Mouse (Mus musculus) stomach, postnatal 0 days (tissue): ENCODE results near the gene Rrnad1. TPM values are rescaled to one million over a fixed set of nuclear protein-coding genes. Genes with fewer than 3 reads are reported as not detected.
A peak's percentile ranks its signal among the peaks of the same experiment; 100 is the strongest.

ENCODE experiments used
- ATAC-seq: fragments of 200-750 bp; cut with Nextera tagmentation; 2 replicates; pipeline ENCODE4 v1.8.0; 2017; ENCODE audit not compliant: low FRiP score, low TSS enrichment
- DNase-seq: peaks from one replicate; pipeline ENCODE4 v3.0.0-alpha.2; 2016; ENCODE audit warnings: low spot score
- H3K27ac ChIP-seq: fragments of 300-500 bp; sonication (generic); replicated peaks from 2 replicates; pipeline ENCODE4 v1.5.1; 2014; ENCODE audit warnings: mild to moderate bottlenecking, control low read depth
- H3K27me3 ChIP-seq: fragments of 300-500 bp; sonication (generic); 2 replicates; pipeline ENCODE4 v1.6.1; 2014; ENCODE audit warnings: low read length; ENCODE audit not compliant: control insufficient read depth, insufficient read depth
- H3K36me3 ChIP-seq: fragments of 300-500 bp; sonication (generic); 2 replicates; pipeline ENCODE4 v1.6.1; 2014; ENCODE audit warnings: low read length, mixed read lengths; ENCODE audit not compliant: control insufficient read depth, insufficient read depth
- H3K4me1 ChIP-seq: fragments of 300-500 bp; sonication (generic); replicated peaks from 2 replicates; pipeline ENCODE4 v1.6.1; 2014; ENCODE audit warnings: antibody characterized with exemption; ENCODE audit not compliant: control insufficient read depth, insufficient read depth
- H3K4me2 ChIP-seq: fragments of 300-500 bp; sonication (generic); replicated peaks from 2 replicates; pipeline ENCODE4 v1.6.1; 2014; ENCODE audit warnings: low read depth, mild to moderate bottlenecking, control low read depth, moderate library complexity
- H3K4me3 ChIP-seq: fragments of 300-500 bp; sonication (generic); 2 replicates; pipeline ENCODE4 v1.5.1; 2014; ENCODE audit warnings: low read depth, low read length, control low read depth
- H3K9ac ChIP-seq: fragments of 300-500 bp; sonication (generic); 2 replicates; pipeline ENCODE4 v1.6.1; 2014; ENCODE audit warnings: mild to moderate bottlenecking, low read length, control low read depth, mixed read lengths
- H3K9me3 ChIP-seq: fragments of 300-500 bp; sonication (generic); 2 replicates; pipeline ENCODE4 v1.6.1; 2016; ENCODE audit warnings: low read length; ENCODE audit not compliant: control insufficient read depth
- CTCF ChIP-seq: IDR thresholded peaks from 2 replicates; pipeline ENCODE4 v1.5.1; 2016; ENCODE audit warnings: antibody characterized with exemption, low read depth, mild to moderate bottlenecking, moderate library complexity
- EP300 ChIP-seq: optimal IDR thresholded peaks from 2 replicates; pipeline ENCODE3; 2016; ENCODE audit warnings: antibody characterized with exemption
- WGBS: fragments of 180-500 bp; shearing (Covaris S2); extraction: QIAGEN DNeasy Blood & Tissue Kit; methylation state at CpG from one replicate; pipeline ENCODE4 v1.1.7; 2014; 5-methylcytosine and 5-hydroxymethylcytosine counted together
- polyA plus RNA-seq: library from polyadenylated mRNA; unstranded; fragments of >200 nt; fragmentation: Nextera tagmentation; extraction: Ambion mirVana; gene quantifications from 2 replicates; pipeline ENCODE4 v1.2.1, GENCODE M21; 2015

Gene Rrnad1
- polyA plus RNA-seq, 1 experiment from 2014 or later, result 7.1 TPM

DNA sequence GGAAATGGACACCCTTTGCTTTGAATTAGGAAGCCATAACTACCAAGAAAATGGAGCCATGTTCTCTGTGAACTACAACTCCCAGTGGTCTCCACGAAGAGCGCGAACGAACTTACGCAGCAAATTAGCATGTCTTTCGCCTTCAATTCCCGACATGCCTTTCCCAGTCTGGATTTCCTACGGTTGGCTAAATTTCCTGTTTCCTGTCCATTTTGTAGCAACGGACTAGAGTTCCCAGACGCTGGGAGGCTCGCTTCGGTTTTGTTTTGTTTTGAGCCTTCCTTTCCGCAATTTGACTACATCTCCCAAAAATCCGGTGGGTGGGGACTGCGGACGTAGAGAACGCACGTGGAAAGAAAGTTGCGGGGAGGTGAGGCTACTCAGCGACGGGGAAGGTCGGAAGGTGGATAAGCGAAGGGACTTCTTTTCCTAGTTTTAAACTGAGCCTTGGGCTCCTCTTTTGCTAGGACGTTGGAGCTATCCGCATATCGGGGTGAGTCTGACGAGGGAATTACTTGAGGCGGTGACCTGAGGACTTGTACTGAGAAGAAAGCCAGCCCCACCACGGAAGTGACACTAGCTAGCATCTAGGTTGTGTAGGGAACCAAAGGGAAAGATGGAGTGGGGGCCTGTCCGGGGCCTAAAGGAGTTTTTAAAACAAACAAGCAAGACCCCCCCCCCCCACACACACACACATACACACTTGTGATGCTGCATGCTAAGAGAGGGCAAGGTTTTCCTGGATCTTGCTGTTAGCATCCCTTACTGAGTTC is 11.0 kb downstream of the Rrnad1 start, which contains the start of gene Mrpl24:
Gene Mrpl24, plus strand, starts transcription at position 171 of the 773 bp plus-strand sequence.
- Histone ChIP-seq H3K36me3 (peaks cover 17% of the 10 kb centered on the region), H3K4me1 (no peaks in the 10 kb centered on the region; the same call in 1 of the 2 replicates), H3K4me3 (peak within 1 kb of the TSS; percentile 63), H3K27me3 (no peaks in the 10 kb centered on the region), H3K9me3 (no peaks in the 10 kb centered on the region), H3K27ac (peak within 1 kb of the TSS; percentile 86), H3K4me2 (peak within 1 kb of the TSS; percentile 72), H3K9ac (peak within 1 kb of the TSS; percentile 71)
- ATAC-seq (peak; percentile 89), DNase-seq (peak; percentile 78)
- TF ChIP-seq CTCF (0 out of 2 replicates have a peak, but pooled peaks have one; percentile 4), EP300 (no peak)
- WGBS, result under 1% methylated on average over 30 of the region's 30 CpGs

- ATAC-seq, result no peak
- peak overlapping the region; percentile 61 for H3K27ac ChIP-seq
- H3K36me3 ChIP-seq, result peaks cover 26% of the 10 kb centered on the region
- no peak for DNase-seq
- no peaks in the 10 kb centered on the region; the same call in 1 of the 2 replicates for H3K4me1 ChIP-seq
- WGBS, result 94% methylated on average over 1 of the region's 1 CpGs
- H3K27me3 ChIP-seq, result no peaks in the 10 kb centered on the region
- H3K9me3 ChIP-seq, result no peaks in the 10 kb centered on the region
- peak overlapping the region; percentile 47 for H3K4me2 ChIP-seq
- no peak overlapping the region for H3K4me3 ChIP-seq
- TF ChIP-seq EP300, result no peak
- TF ChIP-seq CTCF, result no peak
- no peak overlapping the region for H3K9ac ChIP-seq
Measured at GRCm38 (mm10) chr3:87918551-87918950, 12.0 kb downstream of the Rrnad1 start.

DNA sequence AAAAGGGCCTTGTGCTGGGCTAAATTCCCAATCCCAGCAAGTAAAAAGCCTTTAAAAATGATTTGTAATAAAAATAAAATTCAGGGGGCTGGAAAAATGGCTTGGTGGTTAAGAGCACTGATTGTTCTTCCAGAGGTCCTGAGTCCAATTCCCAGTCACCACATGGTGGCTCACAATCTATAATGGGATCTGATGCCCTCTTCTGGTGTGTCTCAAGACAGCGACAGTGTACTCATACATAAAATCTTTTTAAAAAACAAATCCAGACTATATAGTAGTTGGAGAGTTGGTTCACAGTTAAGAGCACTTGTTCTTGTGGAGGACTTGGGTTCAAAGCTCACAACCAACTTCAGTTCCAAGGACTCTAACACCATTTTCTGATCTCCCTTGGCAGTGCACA is 13.5 kb downstream of the Rrnad1 start:
- Histone ChIP-seq H3K9ac (no peak overlapping the region), H3K4me3 (no peak overlapping the region), H3K9me3 (no peaks in the 10 kb centered on the region), H3K27ac (no peak overlapping the region), H3K4me2 (no peak overlapping the region), H3K27me3 (no peaks in the 10 kb centered on the region), H3K4me1 (no peaks in the 10 kb centered on the region; the same call in 1 of the 2 replicates), H3K36me3 (peaks cover 25% of the 10 kb centered on the region)
- ATAC-seq (no peak), DNase-seq (no peak)
- no peak for TF ChIP-seq EP300
- peak; percentile 23; the same call in 1 of the 2 replicates for TF ChIP-seq CTCF
- 61% methylated on average over 1 of the region's 1 CpGs for WGBS

DNA sequence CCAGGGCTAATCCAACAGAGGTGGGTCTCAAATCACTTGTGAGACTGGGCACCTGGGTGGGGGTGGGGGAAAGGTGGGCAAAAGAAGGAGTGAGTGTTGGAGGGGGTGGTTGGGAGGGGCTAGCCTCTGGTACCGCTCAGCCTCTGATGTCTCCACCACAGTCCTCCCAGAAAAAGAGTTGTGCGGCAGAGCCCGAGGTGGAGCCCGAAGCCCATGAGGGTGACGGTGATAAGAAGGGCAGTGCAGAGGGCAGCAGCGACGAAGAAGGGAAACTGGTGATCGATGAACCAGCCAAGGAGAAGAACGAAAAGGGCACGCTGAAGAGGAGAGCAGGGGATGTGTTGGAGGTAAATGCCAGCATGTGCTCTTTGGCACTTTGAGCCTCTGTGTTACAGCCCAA is 16.6 kb downstream of the Rrnad1 start:
- Histone ChIP-seq H3K27ac (no peak overlapping the region), H3K9me3 (no peaks in the 10 kb centered on the region), H3K9ac (no peak overlapping the region), H3K36me3 (peaks cover 25% of the 10 kb centered on the region), H3K4me2 (no peak overlapping the region), H3K4me3 (no peak overlapping the region), H3K4me1 (peaks cover 10% of the 10 kb centered on the region), H3K27me3 (no peaks in the 10 kb centered on the region)
- ATAC-seq (no peak), DNase-seq (no peak)
- 90% methylated on average over 10 of the region's 10 CpGs for WGBS
- no peak for TF ChIP-seq CTCF
- TF ChIP-seq EP300, result no peak

GRCm38 (mm10) chr3:87913491-87913890 is 17.0 kb downstream of the Rrnad1 start:
- no peak for ATAC-seq

DNA sequence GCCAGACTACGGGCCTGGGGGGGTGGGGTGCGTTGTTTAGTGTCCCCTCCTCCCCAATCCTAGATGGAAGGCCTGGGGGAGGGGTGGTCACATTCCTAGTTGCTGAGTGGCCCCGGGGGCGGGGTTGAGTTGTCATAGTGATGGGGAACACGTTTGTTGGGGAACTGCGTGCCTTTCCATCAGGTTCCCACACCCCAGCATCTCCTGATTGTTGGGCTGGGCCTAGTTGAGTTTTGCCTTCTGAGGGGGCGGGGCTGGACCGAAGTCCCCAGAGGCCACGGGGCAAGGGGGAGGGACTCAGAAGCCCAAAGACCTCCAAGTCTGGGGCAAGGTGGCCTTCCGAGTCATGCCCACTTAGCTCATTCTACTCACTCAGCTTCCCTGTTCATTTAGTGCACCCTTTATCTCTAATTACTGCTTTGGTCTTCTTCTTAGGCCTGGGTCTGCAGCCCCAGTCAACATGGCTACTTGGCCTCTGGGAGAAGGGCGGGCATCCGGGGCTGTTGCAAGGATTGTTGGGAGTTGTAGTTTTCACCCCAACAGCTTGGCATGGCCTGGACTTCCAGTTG is 19.9 kb downstream of the Rrnad1 start:
- peak overlapping the region; percentile 98 for H3K27ac ChIP-seq
- peaks cover 23% of the 10 kb centered on the region for H3K4me1 ChIP-seq
- H3K9ac ChIP-seq, result peak overlapping the region; percentile 47
- peak overlapping the region; percentile 33 for H3K4me3 ChIP-seq
- DNase-seq (peak; percentile 93), ATAC-seq (peak; percentile 55)
- no peaks in the 10 kb centered on the region for H3K27me3 ChIP-seq
- peak; percentile 80 for TF ChIP-seq EP300
- no peak for TF ChIP-seq CTCF
- H3K9me3 ChIP-seq, result no peaks in the 10 kb centered on the region
- H3K36me3 ChIP-seq, result peaks cover 18% of the 10 kb centered on the region
- peak overlapping the region; percentile 59 for H3K4me2 ChIP-seq
- WGBS, result 7% methylated on average over 12 of the region's 12 CpGs

More at GRCm38 (mm10) chr3:87913491-87913890, 17.0 kb downstream of the Rrnad1 start:
- 78% methylated on average over 7 of the region's 7 CpGs for WGBS
- Histone ChIP-seq H3K9ac (no peak overlapping the region), H3K27me3 (no peaks in the 10 kb centered on the region), H3K4me1 (peaks cover 14% of the 10 kb centered on the region), H3K9me3 (no peaks in the 10 kb centered on the region), H3K4me2 (no peak overlapping the region), H3K36me3 (peaks cover 25% of the 10 kb centered on the region), H3K27ac (no peak overlapping the region), H3K4me3 (no peak overlapping the region)
- TF ChIP-seq EP300 (no peak), CTCF (no peak)
- no peak for DNase-seq
